In genomic region chr3:157938585-157938984, GRCm38 (mm10) we compare ENCODE assay signal across 27 mouse cellular contexts. TPM values are rescaled to one million over a fixed set of nuclear protein-coding genes. Genes with fewer than 3 reads are reported as not detected.
DNase-seq lines count a peak whose midpoint lies in the region; ATAC-seq and TF ChIP-seq lines count a peak whose summit lies in the region.
"Had no signal": no experiment of that assay in that cellular context is flagged by ENCODE, and none has a peak within 500 bp of the region (broad histone marks: within the 10 kb centered on the region; RNA-seq: fewer than 3 reads in every experiment).

No protein-coding gene starts in this region.

- H3K9ac ChIP-seq in CH12.LX (ENCODE audit: insufficient read depth, low read depth) = no peak overlapping the region
- no peak overlapping the region for H3K9ac ChIP-seq in liver, embryonic 11.5 days (ENCODE audit: low read depth, low read length)
- H3K9ac ChIP-seq: embryonic facial prominence, embryonic 13.5 days; forebrain, embryonic 13.5 days; hindbrain, embryonic 13.5 days; liver, embryonic 15.5 days; midbrain, embryonic 13.5 days; neural tube, embryonic 12.5 days had no signal

- peak; percentile 42 for DNase-seq in 3T3-L1 (ENCODE audit: low read depth, low spot score)
- peak; percentile 49 for DNase-seq in CH12.LX (ENCODE audit: extremely low read depth)
- no peak for DNase-seq in left cerebral cortex, postnatal 25 days (ENCODE audit: low spot score in 2 of 2)
- DNase-seq in liver, embryonic 11.5 days (ENCODE audit: low spot score) = no peak
- no peak for DNase-seq in right cerebral cortex, postnatal 4 days
- DNase-seq: adrenal gland, adult 2 months; cerebellum, adult 11-12 months; cerebellum, postnatal 14 days; embryo, embryonic 11 days; gastrocnemius, postnatal 36 days; kidney, adult 9 months; kidney, postnatal 25 days; retina, postnatal 1 day; right cerebral cortex, postnatal 25 days; thymus, postnatal 25 days had no signal

- ATAC-seq in common myeloid progenitor, adult 5-6 weeks (replicated peaks; ENCODE audit: low read depth, poor library complexity, severe bottlenecking) = peak; percentile 91
- ATAC-seq in megakaryocyte progenitor cell, adult 5-6 weeks (replicated peaks; ENCODE audit: poor library complexity) = peak; percentile 85
- ATAC-seq in liver, embryonic 11.5 days (replicated peaks; ENCODE audit: low FRiP score) = no peak
- ATAC-seq: forebrain, embryonic 13.5 days; lung, postnatal 0 days; midbrain, embryonic 13.5 days had no signal

- peaks cover 2 to 16% of the 10 kb centered on the region in 2 experiments for H3K4me1 ChIP-seq in CH12.LX (ENCODE audit: control insufficient read depth in 1 of 2, insufficient read depth in 2 of 2)
- no peaks in the 10 kb centered on the region for H3K4me1 ChIP-seq in liver, embryonic 11.5 days (replicated peaks; ENCODE audit: control insufficient read depth, insufficient read depth, low read length)
- H3K4me1 ChIP-seq: embryonic facial prominence, embryonic 13.5 days; forebrain, embryonic 13.5 days; hindbrain, embryonic 13.5 days; liver, embryonic 15.5 days; midbrain, embryonic 13.5 days; neural tube, embryonic 12.5 days had no signal

- no peaks in the 10 kb centered on the region for H3K9me3 ChIP-seq in CH12.LX (replicated peaks; ENCODE audit: low read length)
- no peaks in the 10 kb centered on the region for H3K9me3 ChIP-seq in liver, embryonic 11.5 days (ENCODE audit: control insufficient read depth, low read length)
- H3K9me3 ChIP-seq: embryonic facial prominence, embryonic 13.5 days; forebrain, embryonic 13.5 days; hindbrain, embryonic 13.5 days; liver, embryonic 15.5 days; midbrain, embryonic 13.5 days; neural tube, embryonic 12.5 days had no signal

- H3K4me3 ChIP-seq in CH12.LX (replicated peaks in 1 of 3; ENCODE audit: low read depth in 2 of 3, low read length in 2 of 3, poor library complexity in 1 of 3) = no peak overlapping the region
- H3K4me3 ChIP-seq in liver, embryonic 11.5 days (ENCODE audit: low read depth, low read length) = no peak overlapping the region
- H3K4me3 ChIP-seq: embryonic facial prominence, embryonic 13.5 days; erythroblast, embryonic 14.5 days; forebrain, embryonic 13.5 days; hindbrain, embryonic 13.5 days; liver, embryonic 15.5 days; midbrain, embryonic 13.5 days; neural tube, embryonic 12.5 days had no signal

- in situ Hi-C loops in CH12.LX (cut with MboI; ENCODE audit: low pct_ligation_motif_present, low pct_unique_long_range_greater_than_20kb, low sequenced_read_pairs) = loop anchor here (25.0 kb wide), 1 partner anchor 324 kb away; no protein-coding TSS in a partner anchor

- H3K36me3 ChIP-seq in CH12.LX (replicated peaks in 1 of 2; ENCODE audit: control insufficient read depth in 1 of 2, insufficient read depth in 1 of 2, low read length in 1 of 2) = no peaks in the 10 kb centered on the region
- no peaks in the 10 kb centered on the region for H3K36me3 ChIP-seq in liver, embryonic 11.5 days (ENCODE audit: control insufficient read depth, insufficient read depth, low read length)
- H3K36me3 ChIP-seq: embryonic facial prominence, embryonic 13.5 days; hindbrain, embryonic 13.5 days; liver, embryonic 15.5 days; midbrain, embryonic 13.5 days; neural tube, embryonic 12.5 days had no signal

- H3K27ac ChIP-seq in CH12.LX (ENCODE audit: insufficient read depth, low read depth) = no peak overlapping the region
- H3K27ac ChIP-seq in liver, embryonic 11.5 days (ENCODE audit: low read depth, low read length) = no peak overlapping the region
- H3K27ac ChIP-seq: embryonic facial prominence, embryonic 13.5 days; forebrain, embryonic 13.5 days; hindbrain, embryonic 13.5 days; liver, embryonic 15.5 days; macrophage; midbrain, embryonic 13.5 days; neural tube, embryonic 12.5 days had no signal

- no peaks in the 10 kb centered on the region for H3K79me2 ChIP-seq in CH12.LX (replicated peaks; ENCODE audit: control insufficient read depth, extremely low read depth, insufficient read depth, poor library complexity, severe bottlenecking)

- 51% methylated on average over 2 of the region's 2 CpGs for WGBS in liver, embryonic 11.5 days

- 0 out of 2 replicates have a peak overlapping the region, but pooled peaks have one; percentile 10 for H3K4me2 ChIP-seq in CH12.LX (ENCODE audit: insufficient read depth, low read depth, poor library complexity, severe bottlenecking)
- H3K4me2 ChIP-seq in liver, embryonic 11.5 days = no peak overlapping the region
- H3K4me2 ChIP-seq: embryonic facial prominence, embryonic 13.5 days; forebrain, embryonic 13.5 days; hindbrain, embryonic 13.5 days; liver, embryonic 15.5 days; midbrain, embryonic 13.5 days; neural tube, embryonic 12.5 days had no signal

- TF ChIP-seq POLR2A in CH12.LX (IDR thresholded peaks at IDR 0.05; ENCODE audit: low read depth, low read length) = no peak

- intact Hi-C loops in left cerebral cortex, postnatal 25 days (cut with DNase I) = no loop called here

- dilution Hi-C loops in CH12.LX (cut with MboI; ENCODE audit: extremely low pct_ligation_motif_present, extremely low pct_unique_long_range_greater_than_20kb, low sequenced_read_pairs) = no loop called here

- no peak for TF ChIP-seq CTCF in CH12.LX (conservative IDR thresholded peaks at IDR 0.05 in 1 of 2, IDR thresholded peaks at IDR 0.05 in 1 of 2; ENCODE audit: low read depth in 2 of 2, low read length in 2 of 2)

- peaks cover 3% of the 10 kb centered on the region for H3K27me3 ChIP-seq in CH12.LX (replicated peaks)
- peaks cover 2% of the 10 kb centered on the region; the same call in 1 of the 2 replicates for H3K27me3 ChIP-seq in liver, embryonic 11.5 days (replicated peaks; ENCODE audit: control insufficient read depth, insufficient read depth, low read length)
- H3K27me3 ChIP-seq: embryonic facial prominence, embryonic 13.5 days; forebrain, embryonic 13.5 days; midbrain, embryonic 13.5 days; neural tube, embryonic 12.5 days had no signal

- TF ChIP-seq RAD21 in CH12.LX (IDR thresholded peaks at IDR 0.05; ENCODE audit: low read depth, low read length) = no peak

- peak; percentile 88 for TF ChIP-seq EP300 in CH12.LX (IDR thresholded peaks at IDR 0.05; ENCODE audit: low read length)

TF ChIP-seq in CH12.LX, 34 proteins besides CTCF, POLR2A, EP300 and RAD21 (continues in another document):
- no peak for TF ChIP-seq POLR2AphosphoS2 (IDR thresholded peaks at IDR 0.05; ENCODE audit: low read depth, low read length)
- no peak for TF ChIP-seq SMC3 (IDR thresholded peaks at IDR 0.05; ENCODE audit: low read depth, low read length)
- no peak for TF ChIP-seq ZMIZ1 (IDR thresholded peaks at IDR 0.05; ENCODE audit: low read depth, low read length)
- no peak for TF ChIP-seq GABPA (IDR thresholded peaks at IDR 0.05; ENCODE audit: insufficient replicate concordance, low read depth, low read length)
- no peak for TF ChIP-seq MYC (IDR thresholded peaks at IDR 0.05; ENCODE audit: low read depth, low read length)
- peak; percentile 53 for TF ChIP-seq ETS1 (conservative IDR thresholded peaks at IDR 0.05; ENCODE audit: low read depth, low read length)
- TF ChIP-seq JUND (conservative IDR thresholded peaks at IDR 0.05; ENCODE audit: low read depth, low read length) = no peak
- TF ChIP-seq ELF1 (IDR thresholded peaks at IDR 0.05; ENCODE audit: low read depth, low read length) = no peak
- TF ChIP-seq BHLHE40 (IDR thresholded peaks at IDR 0.05; ENCODE audit: low read depth, low read length) = 0 out of 2 replicates have a peak, but pooled peaks have one; percentile 40
- TF ChIP-seq HCFC1 (IDR thresholded peaks at IDR 0.05; ENCODE audit: low read depth, low read length) = peak; percentile 27; the same call in 1 of the 2 replicates
- 0 out of 2 replicates have a peak, but pooled peaks have one; percentile 2 for TF ChIP-seq CHD2 (IDR thresholded peaks at IDR 0.05; ENCODE audit: low read length)
- no peak for TF ChIP-seq MAZ (IDR thresholded peaks at IDR 0.05; ENCODE audit: low read depth, low read length)
- TF ChIP-seq TCF12 (IDR thresholded peaks at IDR 0.05; ENCODE audit: low read depth, low read length) = 0 out of 2 replicates have a peak, but pooled peaks have one; percentile 34
- no peak for TF ChIP-seq CHD1 (IDR thresholded peaks at IDR 0.05; ENCODE audit: low read depth, low read length)
- no peak for TF ChIP-seq TBP (conservative IDR thresholded peaks at IDR 0.05; ENCODE audit: low read depth, low read length)
- no peak for TF ChIP-seq MXI1 (IDR thresholded peaks at IDR 0.05; ENCODE audit: low read depth, low read length)
- peak; percentile 74 for TF ChIP-seq ZNF384 (IDR thresholded peaks at IDR 0.05; ENCODE audit: low read depth, low read length)
- TF ChIP-seq MAFK (IDR thresholded peaks at IDR 0.05; ENCODE audit: insufficient replicate concordance, low read length) = peak; percentile 78
- no peak for TF ChIP-seq UBTF (IDR thresholded peaks at IDR 0.05; ENCODE audit: low read depth, low read length)
- no peak for TF ChIP-seq RCOR1 (conservative IDR thresholded peaks at IDR 0.05; ENCODE audit: low read depth, low read length)
- TF ChIP-seq USF1 (IDR thresholded peaks at IDR 0.05; ENCODE audit: low read depth, low read length) = no peak
- no peak for TF ChIP-seq ZC3H11A (IDR thresholded peaks at IDR 0.05; ENCODE audit: low read depth, low read length)
- peak; percentile 75 for TF ChIP-seq SIN3A (IDR thresholded peaks at IDR 0.05; ENCODE audit: low read length)
- TF ChIP-seq ZKSCAN1 (IDR thresholded peaks at IDR 0.05; ENCODE audit: borderline replicate concordance, low read depth, low read length) = no peak
- TF ChIP-seq MAX (IDR thresholded peaks at IDR 0.05; ENCODE audit: low read length) = no peak

RNA-seq across cellular contexts. Expression of gene Ankrd13c, which starts 8.5 kb away (rescaled TPM):
- total RNA-seq in CH12.LX (2012; rRNA removed) = 18.9 and 28.7 TPM in 2 replicates
- total RNA-seq in CH12.LX (2014; rRNA removed) = 54.1 and 54.4 TPM in 2 replicates
- 65.3 and 73.3 TPM in 2 replicates for polyA plus RNA-seq in CH12.LX (2012; ENCODE audit: insufficient read length, low read depth)
- 31.2 and 32.4 TPM in 2 replicates for total RNA-seq in common myeloid progenitor, adult 5-6 weeks (2017)
- 47.7 and 50.0 TPM in 2 replicates for total RNA-seq in megakaryocyte progenitor cell, adult 5-6 weeks (2015)
- 41.4 and 45.6 TPM in 2 replicates for total RNA-seq in megakaryocyte progenitor cell, adult 5-6 weeks (2017)
- total RNA-seq in left cerebral cortex, postnatal 25 days (2021) = 100 to 1,000 TPM; 114 to 116 TPM
- 26.5 and 28.6 TPM in 2 replicates for polyA plus RNA-seq in liver, embryonic 11.5 days (2014; fragmentation: Nextera tagmentation; extraction: Ambion mirVana)

RNA-seq across cellular contexts. Expression of gene Cth, which starts 13.7 kb away (rescaled TPM):
- total RNA-seq in CH12.LX (2012; rRNA removed) = 162 and 370 TPM in 2 replicates
- 574 and 637 TPM in 2 replicates for total RNA-seq in CH12.LX (2014; rRNA removed)
- polyA plus RNA-seq in CH12.LX (2012; ENCODE audit: insufficient read length, low read depth) = 183 and 187 TPM in 2 replicates
- not detected in 2 replicates for total RNA-seq in common myeloid progenitor, adult 5-6 weeks (2017)
- 0.15 and 0.34 TPM in 2 replicates for total RNA-seq in megakaryocyte progenitor cell, adult 5-6 weeks (2015)
- 1.4 TPM in 1 of 2 replicates, not detected in the other for total RNA-seq in megakaryocyte progenitor cell, adult 5-6 weeks (2017)
- 1 to 10 TPM; 6.7 to 8.0 TPM for total RNA-seq in left cerebral cortex, postnatal 25 days (2021)
- 31.6 and 35.6 TPM in 2 replicates for polyA plus RNA-seq in liver, embryonic 11.5 days (2014; fragmentation: Nextera tagmentation; extraction: Ambion mirVana)
- total RNA-seq: monocyte, adult 5-6 weeks had no signal
- polyA plus RNA-seq: erythroblast, embryonic 14.5 days; macrophage had no signal

Comparison
In these comparisons a context has a peak if more than half of its experiments do, and no peak if none do; other contexts are left out.
1. DNase-seq: peak in 3T3-L1 (single experiment) and CH12.LX (single experiment); none in left cerebral cortex, postnatal 25 days (0 of 2), liver, embryonic 11.5 days (single experiment) and right cerebral cortex, postnatal 4 days (single experiment).
2. RNA of gene Cth, which starts 13.7 kb away (total RNA-seq): 162 to 637 TPM in CH12.LX; 6.7 to 8.0 TPM in left cerebral cortex, postnatal 25 days, 0.15 to 1.4 TPM in megakaryocyte progenitor cell, adult 5-6 weeks and not detected in common myeloid progenitor, adult 5-6 weeks; every median in the first group is over 10 times any median in the second.